Mouse (Mus musculus) kidney, adult 2 months (tissue): Measurements from ENCODE around the gene Ptprd. TPM values are rescaled to one million over a fixed set of nuclear protein-coding genes. Genes with fewer than 3 reads are reported as not detected.
"Not testable (repeated sequence)": the region's sequence is repeated elsewhere in the genome, so short reads cannot be mapped to it uniquely, and the experiment has no call there.

ENCODE experiments used
- DNase-seq: peaks from one replicate; pipeline ENCODE4 v3.0.0; 2021
- H3K27ac ChIP-seq: fragments of 200-500 bp; 2 replicates; pipeline ENCODE4 v1.5.1; 2012; ENCODE audit warnings: low read depth, low read length, control low read depth, inconsistent platforms; ENCODE audit not compliant: insufficient read depth
- H3K27me3 ChIP-seq: fragments of 200-500 bp; replicated peaks from 2 replicates; pipeline ENCODE4 v1.6.1; 2012; ENCODE audit warnings: mild to moderate bottlenecking, moderate library complexity, low read length, inconsistent platforms; ENCODE audit not compliant: control insufficient read depth, insufficient read depth
- H3K36me3 ChIP-seq: fragments of 200-500 bp; 2 replicates; pipeline ENCODE4 v1.6.1; 2012; ENCODE audit warnings: mild to moderate bottlenecking, moderate library complexity, low read length, inconsistent platforms; ENCODE audit not compliant: control insufficient read depth, insufficient read depth
- H3K4me1 ChIP-seq: fragments of 200-500 bp; 2 replicates; pipeline ENCODE4 v1.6.1; 2011; ENCODE audit warnings: low read length; ENCODE audit not compliant: control insufficient read depth, insufficient read depth
- H3K4me3 ChIP-seq: fragments of 200-500 bp; 2 replicates; pipeline ENCODE4 v1.5.1; 2011; ENCODE audit warnings: mild to moderate bottlenecking, low read depth, low read length, control low read depth; ENCODE audit not compliant: insufficient read depth
- CTCF ChIP-seq: fragments of 200-500 bp; conservative IDR thresholded peaks from 2 replicates; pipeline ENCODE4 v1.5.1; 2011; ENCODE audit warnings: low read depth, mild to moderate bottlenecking, control low read depth, low read length, moderate library complexity, mixed read lengths; ENCODE audit not compliant: insufficient read depth, insufficient read length
- POLR2A ChIP-seq: fragments of 200-500 bp; IDR thresholded peaks from one replicate; pipeline ENCODE4 v1.6.1; 2011; ENCODE audit warnings: low read depth, low read length, control low read depth
- WGBS: fragments of 180-500 bp; shearing (Covaris S2); methylation state at CpG from one replicate; pipeline ENCODE4 v1.1.7; 2018; 5-methylcytosine and 5-hydroxymethylcytosine counted together
- polyA plus RNA-seq: library from polyadenylated mRNA; depleted of rRNA; stranded (reverse); fragments of >200 nt; gene quantifications from 2 replicates; pipeline ENCODE4 v1.2.3, GENCODE M21; 2012

Ptprd gene
- polyA plus RNA-seq, 1 experiment = 30.0 TPM

- 80% methylated on average over 4 of the region's 4 CpGs for WGBS
- no peak for TF ChIP-seq CTCF
- no peak for TF ChIP-seq POLR2A
- DNase-seq = no peak
- no peaks in the 10 kb centered on the region for H3K36me3 ChIP-seq
- no peaks in the 10 kb centered on the region for H3K4me1 ChIP-seq
- no peak overlapping the region for H3K4me3 ChIP-seq
- H3K27ac ChIP-seq = no peak overlapping the region
- H3K27me3 ChIP-seq = no peaks in the 10 kb centered on the region
Observed at GRCm38 (mm10) chr4:77889489-77889888, 322.3 kb downstream of the Ptprd start.

GRCm38 (mm10) chr4:77880213-77880612 lies 331.5 kb downstream of the Ptprd start:
- Histone ChIP-seq H3K4me3 (no peak overlapping the region), H3K36me3 (no peaks in the 10 kb centered on the region), H3K4me1 (no peaks in the 10 kb centered on the region), H3K27ac (no peak overlapping the region), H3K27me3 (no peaks in the 10 kb centered on the region)
- no peak for TF ChIP-seq POLR2A
- no peak for TF ChIP-seq CTCF
- no peak for DNase-seq
- 50% methylated on average over 2 of the region's 2 CpGs for WGBS

- no peak for DNase-seq
- Histone ChIP-seq H3K27ac (no peak overlapping the region), H3K4me3 (no peak overlapping the region), H3K36me3 (no peaks in the 10 kb centered on the region), H3K4me1 (no peaks in the 10 kb centered on the region), H3K27me3 (no peaks in the 10 kb centered on the region)
- TF ChIP-seq CTCF (no peak), POLR2A (no peak)
- WGBS = 33% methylated on average over 5 of the region's 5 CpGs
Observed at GRCm38 (mm10) chr4:77861269-77861668, 350.5 kb downstream of the Ptprd start.

- H3K4me1 ChIP-seq, H3K27ac ChIP-seq, H3K4me3 ChIP-seq, H3K36me3 ChIP-seq, H3K27me3 ChIP-seq, DNase-seq: not testable (repeated sequence)
- WGBS = 79% methylated on average over 1 of the region's 1 CpGs
Observed at GRCm38 (mm10) chr4:77797391-77797790, 414.4 kb downstream of the Ptprd start.

GRCm38 (mm10) chr4:77777237-77777636 lies 434.5 kb downstream of the Ptprd start:
- Histone ChIP-seq H3K4me1 (no peaks in the 10 kb centered on the region), H3K27me3 (no peaks in the 10 kb centered on the region), H3K36me3 (no peaks in the 10 kb centered on the region), H3K27ac (no peak overlapping the region), H3K4me3 (no peak overlapping the region)
- WGBS = 71% methylated on average over 2 of the region's 2 CpGs
- TF ChIP-seq CTCF = no peak
- TF ChIP-seq POLR2A = no peak
- no peak for DNase-seq

GRCm38 (mm10) chr4:77763790-77764189 lies 448.0 kb downstream of the Ptprd start:
- Histone ChIP-seq H3K36me3 (no peaks in the 10 kb centered on the region), H3K4me3 (no peak overlapping the region), H3K4me1 (no peaks in the 10 kb centered on the region), H3K27ac (no peak overlapping the region), H3K27me3 (no peaks in the 10 kb centered on the region)
- no peak for TF ChIP-seq POLR2A
- no peak for TF ChIP-seq CTCF
- WGBS = 76% methylated on average over 1 of the region's 1 CpGs
- no peak for DNase-seq

- no peaks in the 10 kb centered on the region for H3K4me1 ChIP-seq
- TF ChIP-seq CTCF = no peak
- TF ChIP-seq POLR2A = no peak
- H3K4me3 ChIP-seq = no peak overlapping the region
- no peaks in the 10 kb centered on the region for H3K36me3 ChIP-seq
- no peak for DNase-seq
- no peaks in the 10 kb centered on the region for H3K27me3 ChIP-seq
- WGBS = 96% methylated on average over 2 of the region's 2 CpGs
- H3K27ac ChIP-seq = no peak overlapping the region
Observed at GRCm38 (mm10) chr4:77743391-77743790, 468.4 kb downstream of the Ptprd start.

GRCm38 (mm10) chr4:77721908-77722307 lies 489.9 kb downstream of the Ptprd start:
- TF ChIP-seq CTCF (no peak), POLR2A (no peak)
- Histone ChIP-seq H3K4me1 (no peaks in the 10 kb centered on the region), H3K36me3 (no peaks in the 10 kb centered on the region), H3K27ac (no peak overlapping the region), H3K4me3 (no peak overlapping the region), H3K27me3 (no peaks in the 10 kb centered on the region)
- DNase-seq = no peak
- 51% methylated on average over 6 of the region's 6 CpGs for WGBS
